Mouse (Mus musculus): ENCODE data around the gene Bcl9.

- TF ChIP-seq CEBPB (IDR thresholded peaks at IDR 0.05; ENCODE audit: low read depth), result no peak
- no peak for TF ChIP-seq CTCF (IDR thresholded peaks at IDR 0.05; ENCODE audit: control insufficient read depth, insufficient read depth, insufficient read length)
- TF ChIP-seq MYOD1 (IDR thresholded peaks at IDR 0.05; ENCODE audit: control insufficient read depth, insufficient read length, low read depth), result no peak
Observed at GRCm38 (mm10) chr3:97213871-97214270, 83.8 kb downstream of the Bcl9 start.
